Mouse (Mus musculus) heart, embryonic 13.5 days (tissue): ENCODE data around the gene Smyd1. TPM values are rescaled to one million over a fixed set of nuclear protein-coding genes. Genes with fewer than 3 reads are reported as not detected.
"Not testable (repeated sequence)": the region's sequence is repeated elsewhere in the genome, so short reads cannot be mapped to it uniquely, and the experiment has no call there.

Experiments used
- ATAC-seq: fragments of 200-750 bp; cut with Nextera tagmentation; 2 replicates; pipeline ENCODE4 v1.8.0; 2017; ENCODE audit warnings: moderate TSS enrichment; ENCODE audit not compliant: insufficient number of reproducible peaks, low FRiP score, low TSS enrichment; ENCODE audit errors: extremely low read depth
- H3K27ac ChIP-seq: fragments of 300-500 bp; sonication (generic); replicated peaks from 2 replicates; pipeline ENCODE4 v1.5.1; 2015; ENCODE audit warnings: moderate library complexity, mild to moderate bottlenecking, inconsistent platforms
- H3K27me3 ChIP-seq: fragments of 300-500 bp; sonication (generic); replicated peaks from 2 replicates; pipeline ENCODE4 v1.6.1; 2015; ENCODE audit warnings: mild to moderate bottlenecking, inconsistent platforms
- H3K36me3 ChIP-seq: fragments of 300-500 bp; sonication (generic); 2 replicates; pipeline ENCODE4 v1.6.1; 2015; ENCODE audit warnings: mild to moderate bottlenecking, inconsistent platforms
- H3K4me1 ChIP-seq: fragments of 300-500 bp; sonication (generic); 2 replicates; pipeline ENCODE4 v1.6.1; 2015; ENCODE audit warnings: inconsistent platforms
- H3K4me2 ChIP-seq: fragments of 300-500 bp; sonication (generic); 2 replicates; pipeline ENCODE4 v1.6.1; 2015; ENCODE audit warnings: inconsistent platforms, mild to moderate bottlenecking, moderate library complexity
- H3K4me3 ChIP-seq: fragments of 300-500 bp; sonication (generic); 2 replicates; pipeline ENCODE4 v1.5.1; 2015; ENCODE audit warnings: moderate library complexity, mild to moderate bottlenecking, inconsistent platforms
- H3K9ac ChIP-seq: fragments of 300-500 bp; sonication (generic); 2 replicates; pipeline ENCODE4 v1.6.1; 2015; ENCODE audit warnings: inconsistent platforms, mild to moderate bottlenecking, moderate library complexity
- H3K9me3 ChIP-seq: fragments of 300-500 bp; sonication (generic); 2 replicates; pipeline ENCODE4 v1.6.1; 2016; ENCODE audit warnings: inconsistent platforms
- WGBS: fragments of 180-500 bp; shearing (Covaris S2); methylation state at CpG from one replicate; pipeline ENCODE4 v1.1.7; 2015; ENCODE audit warnings: mixed read lengths; 5-methylcytosine and 5-hydroxymethylcytosine counted together
- polyA plus RNA-seq: library from polyadenylated mRNA; unstranded; fragments of >200 nt; fragmentation: Nextera tagmentation; extraction: Ambion mirVana; gene quantifications from 2 replicates; pipeline ENCODE4 v1.2.1, GENCODE M21; 2015

Smyd1 gene
- polyA plus RNA-seq, 1 experiment from 2014 or later, result 90.5 TPM

DNA sequence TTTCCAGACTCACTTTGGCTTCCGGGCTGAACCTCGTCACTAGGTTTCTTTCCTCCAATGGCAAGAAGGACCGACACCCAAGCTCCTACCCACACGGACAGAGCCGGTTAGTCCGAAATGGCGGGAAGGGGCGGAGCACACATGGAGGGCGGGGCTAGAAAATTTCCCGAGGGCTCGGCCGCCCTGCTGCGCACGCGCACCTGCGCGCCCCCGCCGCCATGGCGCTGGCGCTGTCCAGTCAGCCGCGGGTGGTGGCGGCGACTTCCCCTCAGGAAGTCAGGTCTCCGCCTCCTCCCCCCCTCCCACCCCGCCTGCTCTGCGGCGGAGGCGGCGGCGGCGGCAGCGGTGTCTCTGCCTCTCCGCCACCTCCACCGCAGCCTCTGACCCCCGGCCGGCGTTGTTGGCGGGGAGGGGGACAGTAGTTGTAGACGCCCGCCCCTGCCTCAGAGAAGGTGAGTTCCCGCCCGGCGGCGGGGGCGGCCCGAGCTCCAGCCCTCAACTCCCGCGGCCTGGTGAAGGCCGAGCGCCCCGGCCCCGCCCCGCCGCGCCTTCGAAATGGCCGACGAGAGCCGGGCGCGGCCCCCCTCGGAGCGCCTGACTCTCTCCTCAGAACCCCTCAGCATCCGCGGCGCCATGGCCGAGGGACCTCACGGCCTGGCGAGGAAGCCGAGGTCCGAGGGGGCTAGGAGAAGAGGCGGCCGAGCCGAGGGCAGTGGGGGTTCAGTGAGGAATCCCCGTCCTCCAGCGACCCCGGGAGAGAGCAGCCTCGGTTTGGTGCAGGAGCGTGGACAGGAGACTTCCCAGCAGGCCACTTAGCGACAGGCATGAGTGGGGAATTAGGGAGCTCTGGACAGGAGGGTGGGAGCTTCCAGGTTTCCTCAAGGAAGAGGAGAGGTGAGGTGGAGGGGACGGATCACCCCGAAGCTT is 50.4 kb downstream of the Smyd1 start, which contains the start of gene Krcc1:
Gene Krcc1 (plus strand): TSS at position 289 of the 927 bp plus-strand sequence.
- no peaks in the 10 kb centered on the region for H3K36me3 ChIP-seq
- H3K9ac ChIP-seq, result peak within 1 kb of the TSS; percentile 95
- peak within 1 kb of the TSS; percentile 78 for H3K4me3 ChIP-seq
- no peaks in the 10 kb centered on the region for H3K27me3 ChIP-seq
- no peaks in the 10 kb centered on the region for H3K9me3 ChIP-seq
- peak within 1 kb of the TSS; percentile 97 for H3K27ac ChIP-seq
- H3K4me2 ChIP-seq, result peak within 1 kb of the TSS; percentile 86
- peak; percentile 90 for ATAC-seq
- H3K4me1 ChIP-seq, result peaks cover 45% of the 10 kb centered on the region
- WGBS, result under 1% methylated on average over 67 of the region's 84 CpGs

DNA sequence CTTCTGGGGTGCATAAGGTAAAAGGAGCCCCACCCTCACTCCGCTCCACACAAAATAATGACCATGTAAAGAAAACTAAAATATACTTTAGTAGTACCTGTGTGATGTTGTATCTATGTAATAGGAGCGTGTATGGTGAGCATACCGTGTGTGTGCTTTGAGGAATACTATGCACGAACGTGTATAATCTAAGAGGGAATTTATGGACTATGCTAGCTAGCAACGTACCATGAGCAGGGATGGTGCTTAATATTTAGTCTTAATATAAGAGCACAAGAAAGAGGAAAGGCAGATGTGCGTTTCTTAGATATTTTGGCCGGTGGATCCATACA is 51.0 kb downstream of the Smyd1 start:
- ATAC-seq, result no peak; the same call in 1 of the 2 replicates
- H3K4me2 ChIP-seq, result peak overlapping the region; percentile 86
- 2% methylated on average over 8 of the region's 8 CpGs for WGBS
- H3K36me3 ChIP-seq, result no peaks in the 10 kb centered on the region
- peak overlapping the region; percentile 69 for H3K9ac ChIP-seq
- no peaks in the 10 kb centered on the region for H3K9me3 ChIP-seq
- peak overlapping the region; percentile 78 for H3K4me3 ChIP-seq
- H3K4me1 ChIP-seq, result peaks cover 45% of the 10 kb centered on the region
- H3K27ac ChIP-seq, result peak overlapping the region; percentile 97
- H3K27me3 ChIP-seq, result no peaks in the 10 kb centered on the region

- Histone ChIP-seq H3K9me3 (no peaks in the 10 kb centered on the region), H3K9ac (peak overlapping the region; percentile 69), H3K4me1 (peaks cover 45% of the 10 kb centered on the region), H3K36me3 (no peaks in the 10 kb centered on the region), H3K27ac (peak overlapping the region; percentile 97), H3K27me3 (no peaks in the 10 kb centered on the region), H3K4me2 (peak overlapping the region; percentile 86), H3K4me3 (peak overlapping the region; percentile 78)
- ATAC-seq, result peak; percentile 41
- WGBS, result 17% methylated on average over 13 of the region's 14 CpGs
Observed at GRCm38 (mm10) chr6:71270301-71271056, 51.6 kb downstream of the Smyd1 start.

DNA sequence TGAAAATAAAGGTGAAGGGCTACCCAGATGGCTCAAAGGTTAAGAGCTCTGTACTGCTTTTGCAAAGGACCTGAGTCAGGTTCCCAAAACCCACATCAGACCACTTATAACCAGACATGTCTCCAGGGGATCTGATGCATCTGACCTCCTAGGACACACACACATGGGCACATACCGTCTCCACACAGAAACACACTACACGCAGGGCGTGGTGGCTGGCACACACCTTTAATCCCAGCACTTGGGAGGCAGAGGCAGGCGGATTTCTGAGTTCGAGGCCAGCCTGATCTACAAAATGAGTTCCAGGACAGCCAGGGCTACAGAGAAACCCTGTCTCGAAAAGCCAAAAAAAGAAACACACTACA is 52.4 kb downstream of the Smyd1 start:
- not testable (repeated sequence) for H3K27me3 ChIP-seq, ATAC-seq, H3K36me3 ChIP-seq, H3K4me3 ChIP-seq, H3K9me3 ChIP-seq
- peaks cover 45% of the 10 kb centered on the region for H3K4me1 ChIP-seq
- peak overlapping the region; percentile 97 for H3K27ac ChIP-seq
- H3K9ac ChIP-seq, result peak overlapping the region; percentile 50; the same call in 1 of the 2 replicates
- WGBS, result 81% methylated on average over 6 of the region's 6 CpGs
- peak overlapping the region; percentile 21 for H3K4me2 ChIP-seq

DNA sequence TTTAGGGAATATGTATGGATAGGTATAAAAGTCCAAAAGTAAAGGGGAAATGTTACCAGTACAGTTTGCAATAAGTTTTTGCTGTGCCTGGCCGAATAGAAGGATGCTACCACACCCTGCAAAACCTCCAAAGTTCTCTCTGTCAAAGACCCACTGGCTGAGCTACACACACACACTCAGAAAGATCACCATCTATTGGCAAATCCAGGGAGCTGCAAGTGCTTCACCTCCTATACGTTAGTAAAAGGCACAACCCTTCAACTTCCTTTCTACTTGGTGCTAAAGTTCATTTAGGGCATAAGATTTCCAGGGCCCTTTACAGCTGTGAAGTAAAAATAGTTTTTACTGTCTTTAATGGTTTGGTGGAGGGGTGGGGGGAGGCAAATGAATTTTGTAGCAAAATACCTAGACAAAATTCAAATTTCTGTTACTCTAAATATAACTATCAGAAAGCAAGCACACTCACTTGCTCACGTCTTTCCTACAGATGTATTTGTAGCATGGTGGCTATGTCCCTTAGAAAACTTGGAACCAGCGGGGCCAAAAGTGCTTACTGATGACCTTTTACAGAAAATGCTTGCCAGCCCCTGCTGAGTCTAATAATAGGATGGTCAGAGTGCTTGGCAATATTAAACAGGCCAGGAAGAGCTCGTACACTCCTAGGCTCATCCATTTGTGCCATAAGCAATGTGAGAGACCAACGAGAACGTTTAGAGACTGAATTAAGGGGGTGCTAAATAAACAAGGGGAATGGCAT is 52.9 kb downstream of the Smyd1 start:
- H3K9ac ChIP-seq, result peak overlapping the region; percentile 50; the same call in 1 of the 2 replicates
- H3K4me1 ChIP-seq, result peaks cover 49% of the 10 kb centered on the region
- no peaks in the 10 kb centered on the region for H3K9me3 ChIP-seq
- ATAC-seq, result no peak
- H3K27me3 ChIP-seq, result no peaks in the 10 kb centered on the region
- no peak overlapping the region for H3K4me3 ChIP-seq
- peak overlapping the region; percentile 97 for H3K27ac ChIP-seq
- 35% methylated on average over 7 of the region's 7 CpGs for whole genome bisulfite sequencing
- H3K4me2 ChIP-seq, result peak overlapping the region; percentile 21
- H3K36me3 ChIP-seq, result no peaks in the 10 kb centered on the region

DNA sequence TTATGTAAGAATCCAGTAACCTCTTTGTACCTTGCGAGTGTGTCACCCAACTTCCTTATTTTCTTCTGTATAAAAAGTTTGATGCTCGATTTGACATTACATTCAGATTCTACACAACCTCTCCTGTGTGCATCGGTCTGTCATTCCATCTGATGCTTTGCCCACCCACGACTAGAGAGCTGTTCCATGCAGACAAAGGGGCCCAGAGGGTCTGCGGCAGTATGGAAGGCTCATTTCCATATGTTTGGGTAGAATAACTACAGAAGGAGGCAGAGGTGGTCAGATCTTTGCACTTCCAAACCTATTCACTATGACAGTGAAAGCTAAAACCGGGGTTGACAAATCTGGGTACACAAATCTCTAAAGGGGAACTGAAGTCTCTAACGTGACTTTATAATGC is 54.4 kb downstream of the Smyd1 start:
- not testable (repeated sequence) for H3K9me3 ChIP-seq, H3K9ac ChIP-seq, H3K36me3 ChIP-seq, H3K27me3 ChIP-seq, ATAC-seq, H3K4me3 ChIP-seq, H3K4me2 ChIP-seq
- Histone ChIP-seq H3K27ac (0 out of 2 replicates have a peak overlapping the region, but pooled peaks have one; percentile 12), H3K4me1 (peaks cover 52% of the 10 kb centered on the region)
- WGBS, result 75% methylated on average over 7 of the region's 7 CpGs

GRCm38 (mm10) chr6:71262142-71262833 is 59.7 kb downstream of the Smyd1 start:
- Histone ChIP-seq H3K27ac (peak overlapping the region; percentile 97), H3K27me3 (no peaks in the 10 kb centered on the region), H3K4me1 (peaks cover 46% of the 10 kb centered on the region), H3K4me3 (peak overlapping the region; percentile 63), H3K4me2 (peak overlapping the region; percentile 70), H3K9ac (peak overlapping the region; percentile 89), H3K9me3 (no peaks in the 10 kb centered on the region), H3K36me3 (peaks cover 11% of the 10 kb centered on the region)
- WGBS, result 30% methylated on average over 8 of the region's 8 CpGs
- peak; percentile 68; the same call in 1 of the 2 replicates for ATAC-seq

DNA sequence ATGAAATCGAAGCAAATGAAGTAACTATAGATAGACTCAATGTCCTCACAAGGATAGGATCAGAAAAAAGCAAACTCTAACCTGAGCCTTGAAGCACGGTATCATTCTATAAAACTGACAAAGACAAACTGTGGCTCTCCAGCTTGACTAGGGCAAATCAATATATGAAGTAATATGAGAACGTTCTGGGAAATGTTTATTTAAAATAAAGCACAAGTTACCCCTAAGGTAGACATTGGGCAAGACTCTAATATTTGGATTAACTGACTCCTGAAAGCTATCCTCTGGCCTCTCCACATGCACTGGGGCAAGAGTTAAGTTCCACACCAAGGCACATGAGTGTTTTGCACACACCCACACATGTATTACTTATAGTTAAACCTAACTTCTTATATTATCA is 61.0 kb downstream of the Smyd1 start:
- 42% methylated on average over 3 of the region's 3 CpGs for WGBS
- peaks cover 23% of the 10 kb centered on the region for H3K36me3 ChIP-seq
- ATAC-seq, result no peak
- H3K4me3 ChIP-seq, result peak overlapping the region; percentile 63
- H3K27ac ChIP-seq, result peak overlapping the region; percentile 97
- H3K4me2 ChIP-seq, result peak overlapping the region; percentile 70
- H3K27me3 ChIP-seq, result no peaks in the 10 kb centered on the region
- no peaks in the 10 kb centered on the region for H3K9me3 ChIP-seq
- H3K9ac ChIP-seq, result peak overlapping the region; percentile 89
- H3K4me1 ChIP-seq, result peaks cover 48% of the 10 kb centered on the region

DNA sequence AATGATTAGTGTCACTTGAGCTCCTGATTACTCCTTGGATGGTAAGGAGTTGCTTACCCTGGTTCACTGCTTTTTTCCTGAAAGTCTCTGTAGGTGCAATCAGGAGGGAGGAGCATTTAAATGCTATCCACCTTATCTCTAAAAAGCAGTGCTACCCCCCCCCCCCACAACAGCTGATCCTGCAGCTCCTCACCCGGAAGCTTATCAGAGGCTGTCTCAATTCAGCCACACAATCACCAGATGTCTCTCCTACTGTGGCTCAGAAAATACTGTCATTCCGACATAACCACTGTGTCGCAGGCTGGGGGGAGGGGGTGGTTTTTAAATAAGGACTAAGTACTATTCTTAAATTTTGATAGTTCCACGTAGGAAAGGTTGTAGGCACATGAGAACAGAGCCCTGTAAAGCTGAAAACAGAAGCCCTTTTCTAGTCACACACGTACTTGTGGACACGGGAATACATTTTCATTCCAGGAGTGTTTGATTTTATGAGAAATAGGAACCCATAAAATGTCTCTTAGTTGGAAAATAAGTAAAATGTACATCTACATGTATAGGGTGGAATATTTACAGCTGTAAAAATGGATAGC is 61.9 kb downstream of the Smyd1 start:
- H3K9ac ChIP-seq, result peak overlapping the region; percentile 89
- peak overlapping the region; percentile 63 for H3K4me3 ChIP-seq
- H3K4me1 ChIP-seq, result peaks cover 51% of the 10 kb centered on the region
- no peaks in the 10 kb centered on the region for H3K27me3 ChIP-seq
- peaks cover 32% of the 10 kb centered on the region for H3K36me3 ChIP-seq
- WGBS, result 14% methylated on average over 6 of the region's 6 CpGs
- H3K27ac ChIP-seq, result peak overlapping the region; percentile 97
- no peak for ATAC-seq
- peak overlapping the region; percentile 70 for H3K4me2 ChIP-seq
- H3K9me3 ChIP-seq, result no peaks in the 10 kb centered on the region

GRCm38 (mm10) chr6:71259166-71259565 is 62.9 kb downstream of the Smyd1 start:
- 70% methylated on average over 4 of the region's 4 CpGs for WGBS
- H3K4me3 ChIP-seq, result peak overlapping the region; percentile 63
- H3K27ac ChIP-seq, result peak overlapping the region; percentile 97
- no peak for ATAC-seq
- H3K4me1 ChIP-seq, result peaks cover 55% of the 10 kb centered on the region
- H3K36me3 ChIP-seq, result peaks cover 33% of the 10 kb centered on the region
- H3K9ac ChIP-seq, result peak overlapping the region; percentile 89
- no peaks in the 10 kb centered on the region for H3K9me3 ChIP-seq
- H3K4me2 ChIP-seq, result peak overlapping the region; percentile 70
- no peaks in the 10 kb centered on the region for H3K27me3 ChIP-seq
